Mouse (Mus musculus) forebrain, embryonic 11.5 days (tissue): ENCODE results near the gene Gm45837. TPM values are rescaled to one million over a fixed set of nuclear protein-coding genes. Genes with fewer than 3 reads are reported as not detected.
A peak's percentile ranks its signal among the peaks of the same experiment; 100 is the strongest.

Source experiments
- ATAC-seq: fragments of 200-750 bp; cut with Nextera tagmentation; replicated peaks from 2 replicates; pipeline ENCODE4 v1.8.0; 2017; ENCODE audit warnings: moderate TSS enrichment; ENCODE audit not compliant: low FRiP score
- DNase-seq: peaks from one replicate; pipeline ENCODE4 v3.0.0-alpha.2; 2017; ENCODE audit warnings: low spot score
- H3K27ac ChIP-seq: fragments of 300-500 bp; sonication (generic); 2 replicates; pipeline ENCODE4 v1.5.1; 2014; ENCODE audit warnings: low read depth, low read length
- H3K27me3 ChIP-seq: fragments of 300-500 bp; sonication (generic); 2 replicates; pipeline ENCODE4 v1.6.1; 2014; ENCODE audit warnings: mild to moderate bottlenecking, low read length, mixed read lengths; ENCODE audit not compliant: control insufficient read depth, insufficient read depth
- H3K36me3 ChIP-seq: fragments of 300-500 bp; sonication (generic); 2 replicates; pipeline ENCODE4 v1.6.1; 2014; ENCODE audit warnings: mild to moderate bottlenecking, low read length, moderate library complexity, mixed read lengths; ENCODE audit not compliant: control insufficient read depth, insufficient read depth
- H3K4me1 ChIP-seq: fragments of 300-500 bp; sonication (generic); replicated peaks from 2 replicates; pipeline ENCODE4 v1.6.1; 2014; ENCODE audit warnings: low read length, mixed read lengths; ENCODE audit not compliant: control insufficient read depth, insufficient read depth
- H3K4me2 ChIP-seq: fragments of 300-500 bp; sonication (generic); 2 replicates; pipeline ENCODE4 v1.6.1; 2014; ENCODE audit warnings: low read depth, mild to moderate bottlenecking, low read length, moderate library complexity, mixed read lengths; ENCODE audit not compliant: severe bottlenecking
- H3K4me3 ChIP-seq: fragments of 300-500 bp; sonication (generic); 2 replicates; pipeline ENCODE4 v1.5.1; 2014; ENCODE audit warnings: low read depth, low read length
- H3K9ac ChIP-seq: fragments of 300-500 bp; sonication (generic); 2 replicates; pipeline ENCODE4 v1.6.1; 2014; ENCODE audit warnings: low read length
- H3K9me3 ChIP-seq: fragments of 300-500 bp; sonication (generic); 2 replicates; pipeline ENCODE4 v1.6.1; 2016; ENCODE audit warnings: low read length, mixed read lengths; ENCODE audit not compliant: control insufficient read depth
- WGBS: fragments of 180-500 bp; shearing (Covaris S2); extraction: QIAGEN DNeasy Blood & Tissue Kit; methylation state at CpG from one replicate; pipeline ENCODE4 v1.1.7; 2014; 5-methylcytosine and 5-hydroxymethylcytosine counted together
- polyA plus RNA-seq: library from polyadenylated mRNA; unstranded; fragments of >200 nt; fragmentation: Nextera tagmentation; extraction: Ambion mirVana; gene quantifications from 2 replicates; pipeline ENCODE4 v1.2.1, GENCODE M21; 2014

The Gm45837 gene
- polyA plus RNA-seq, 1 experiment from 2014 or later, result not detected

DNA sequence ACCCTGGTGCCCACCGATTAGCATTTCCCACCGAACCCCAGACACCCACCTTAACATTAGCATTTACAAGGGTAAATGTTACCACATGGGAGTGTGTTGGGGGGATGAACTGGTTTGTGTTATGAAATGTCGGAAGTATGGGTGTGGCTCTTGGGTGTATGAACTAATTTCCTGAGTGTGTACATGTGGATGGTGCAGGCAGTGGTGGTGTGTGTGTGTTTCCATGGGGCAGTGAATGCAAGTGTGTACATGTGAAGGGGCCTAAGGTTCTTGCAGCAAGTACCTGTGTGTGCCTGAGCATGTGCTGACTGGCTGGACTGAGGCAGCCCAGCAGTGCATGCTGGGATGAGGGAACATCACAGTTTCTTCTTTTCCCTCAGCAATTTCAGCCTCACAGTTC lies 87.7 kb downstream of the Gm45837 start:
- no peaks in the 10 kb centered on the region for H3K36me3 ChIP-seq
- no peak overlapping the region for H3K4me3 ChIP-seq
- H3K9ac ChIP-seq, result no peak overlapping the region
- H3K27ac ChIP-seq, result no peak overlapping the region
- no peak for ATAC-seq
- WGBS, result 88% methylated on average over 3 of the region's 3 CpGs
- H3K4me1 ChIP-seq, result no peaks in the 10 kb centered on the region
- H3K9me3 ChIP-seq, result no peaks in the 10 kb centered on the region
- H3K27me3 ChIP-seq, result no peaks in the 10 kb centered on the region
- DNase-seq, result no peak
- H3K4me2 ChIP-seq, result no peak overlapping the region

DNA sequence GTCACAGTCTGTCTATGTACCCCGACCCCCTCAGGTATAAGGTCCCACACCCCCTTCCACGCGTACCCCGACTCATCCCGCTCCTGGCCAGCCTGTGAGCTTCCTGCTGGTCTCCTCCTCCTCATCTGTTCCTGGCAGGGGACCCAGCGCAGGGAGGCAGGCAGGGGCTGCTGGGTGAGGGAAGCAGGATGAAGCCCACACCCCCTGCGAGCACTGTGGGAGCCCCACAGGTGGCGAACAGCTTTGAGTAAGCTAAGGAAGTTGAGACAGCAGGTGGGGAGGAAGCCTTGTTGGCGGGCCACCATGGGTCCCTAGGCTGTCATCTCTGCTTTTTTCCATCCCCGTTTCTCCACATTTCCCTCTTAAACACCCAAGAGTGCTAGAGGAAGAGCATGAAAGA lies 88.6 kb downstream of the Gm45837 start:
- H3K4me3 ChIP-seq, result no peak overlapping the region
- DNase-seq (no peak), ATAC-seq (no peak)
- H3K4me2 ChIP-seq, result no peak overlapping the region
- H3K27me3 ChIP-seq, result peaks cover 8% of the 10 kb centered on the region
- H3K9ac ChIP-seq, result no peak overlapping the region
- H3K9me3 ChIP-seq, result no peaks in the 10 kb centered on the region
- H3K36me3 ChIP-seq, result no peaks in the 10 kb centered on the region
- WGBS, result 50% methylated on average over 10 of the region's 10 CpGs
- H3K4me1 ChIP-seq, result 0 out of 2 replicates have a peak, but pooled peaks cover 2% of the 10 kb centered on the region
- H3K27ac ChIP-seq, result no peak overlapping the region

DNA sequence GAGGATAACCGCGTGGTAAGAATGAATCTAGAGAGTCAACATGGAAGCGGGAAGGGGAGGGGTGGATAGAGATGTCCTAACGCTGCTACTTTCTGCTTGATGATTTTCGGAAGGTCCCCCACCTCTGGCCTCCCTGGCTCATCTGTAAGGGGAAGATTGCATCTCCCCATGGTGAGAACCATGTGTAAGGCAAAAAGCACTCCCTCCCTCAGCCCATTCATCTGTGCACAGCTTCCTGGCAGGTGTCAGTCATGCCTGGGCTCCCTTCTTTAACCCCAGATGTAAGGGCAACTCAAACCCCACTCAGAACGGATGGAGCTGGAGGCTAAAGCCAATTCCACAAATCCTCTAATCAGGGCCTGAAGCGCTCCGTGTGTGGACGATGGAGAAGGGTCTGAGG lies 89.0 kb downstream of the Gm45837 start:
- WGBS, result 69% methylated on average over 9 of the region's 9 CpGs
- Histone ChIP-seq H3K4me2 (no peak overlapping the region), H3K9ac (no peak overlapping the region), H3K4me3 (no peak overlapping the region), H3K27me3 (peaks cover 8% of the 10 kb centered on the region), H3K27ac (no peak overlapping the region), H3K4me1 (0 out of 2 replicates have a peak, but pooled peaks cover 2% of the 10 kb centered on the region), H3K36me3 (no peaks in the 10 kb centered on the region), H3K9me3 (no peaks in the 10 kb centered on the region)
- DNase-seq (no peak), ATAC-seq (no peak)

DNA sequence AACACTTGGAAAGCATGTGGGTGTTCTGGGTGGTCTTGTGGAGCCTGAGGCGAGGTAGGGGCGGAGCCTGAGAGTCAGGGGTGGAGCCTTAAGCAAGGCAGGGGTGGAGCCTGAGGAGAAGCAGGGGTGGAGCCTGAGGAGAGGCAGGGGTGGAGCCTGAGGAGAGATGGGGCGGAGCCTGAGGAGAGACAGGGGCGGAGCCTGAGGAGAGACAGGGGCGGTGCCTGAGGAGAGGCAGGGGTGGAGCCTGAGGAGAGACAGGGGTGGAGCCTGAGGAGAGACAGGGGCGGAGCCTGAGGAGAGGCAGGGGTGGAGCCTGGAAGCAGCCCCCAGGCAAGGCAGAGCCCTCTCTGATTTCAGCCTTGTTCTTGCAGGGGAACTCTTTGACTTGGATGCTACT lies 90.5 kb downstream of the Gm45837 start:
- ATAC-seq, result no peak
- no peaks in the 10 kb centered on the region for H3K36me3 ChIP-seq
- H3K9me3 ChIP-seq, result no peaks in the 10 kb centered on the region
- no peak overlapping the region for H3K4me2 ChIP-seq
- peaks cover 9% of the 10 kb centered on the region for H3K27me3 ChIP-seq
- no peak for DNase-seq
- 0 out of 2 replicates have a peak, but pooled peaks cover 2% of the 10 kb centered on the region for H3K4me1 ChIP-seq
- 86% methylated on average over 6 of the region's 6 CpGs for WGBS
- H3K9ac ChIP-seq, result no peak overlapping the region
- no peak overlapping the region for H3K4me3 ChIP-seq
- H3K27ac ChIP-seq, result no peak overlapping the region

DNA sequence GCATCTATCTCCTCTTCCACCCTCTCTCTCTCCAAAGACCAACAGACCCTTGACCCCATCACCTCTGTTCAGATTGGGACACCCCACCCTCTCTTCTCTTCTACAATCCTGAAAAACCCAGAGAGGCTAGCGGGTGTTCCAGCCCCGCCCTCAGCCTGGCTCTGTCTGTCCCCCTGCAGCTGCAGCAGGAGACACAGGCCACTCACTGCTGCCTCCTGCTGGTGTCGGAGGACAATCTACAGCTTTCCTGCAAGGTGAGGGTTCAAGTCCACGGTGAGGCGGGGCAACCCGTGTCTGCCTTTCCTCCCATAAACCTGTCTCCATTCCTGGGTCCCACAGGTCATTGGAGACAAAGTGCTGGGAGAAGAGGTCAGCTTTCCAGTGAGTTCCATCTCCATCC lies 91.0 kb downstream of the Gm45837 start:
- no peaks in the 10 kb centered on the region for H3K36me3 ChIP-seq
- ATAC-seq (no peak), DNase-seq (peak; percentile 62)
- 0 out of 2 replicates have a peak, but pooled peaks cover 2% of the 10 kb centered on the region for H3K4me1 ChIP-seq
- H3K27me3 ChIP-seq, result peaks cover 9% of the 10 kb centered on the region
- WGBS, result 73% methylated on average over 6 of the region's 6 CpGs
- no peak overlapping the region for H3K4me3 ChIP-seq
- no peak overlapping the region for H3K27ac ChIP-seq
- no peaks in the 10 kb centered on the region for H3K9me3 ChIP-seq
- H3K4me2 ChIP-seq, result no peak overlapping the region
- no peak overlapping the region for H3K9ac ChIP-seq

DNA sequence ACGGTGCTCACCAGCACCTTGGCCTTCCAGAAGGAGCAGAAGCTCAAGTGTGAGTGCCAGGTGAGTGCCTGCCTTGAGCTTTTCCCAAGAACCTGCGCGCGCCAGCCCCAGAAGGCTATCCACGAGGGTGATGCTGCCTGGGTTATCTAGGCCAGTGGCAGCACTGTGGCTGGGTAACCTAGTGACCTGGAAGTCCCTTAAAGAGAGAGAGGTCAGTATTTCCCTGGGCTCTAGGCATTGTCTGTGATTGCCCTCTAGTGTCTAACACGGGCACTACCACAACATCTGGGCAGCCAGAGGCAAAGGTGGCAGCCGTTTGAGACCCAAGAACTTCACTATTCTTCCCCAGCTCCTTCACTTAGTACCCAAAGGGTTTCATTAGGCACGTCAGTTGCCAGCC lies 92.7 kb downstream of the Gm45837 start:
- WGBS, result 24% methylated on average over 8 of the region's 8 CpGs
- no peak overlapping the region for H3K9ac ChIP-seq
- H3K4me1 ChIP-seq, result 0 out of 2 replicates have a peak, but pooled peaks cover 2% of the 10 kb centered on the region
- H3K36me3 ChIP-seq, result no peaks in the 10 kb centered on the region
- no peaks in the 10 kb centered on the region for H3K9me3 ChIP-seq
- H3K4me3 ChIP-seq, result no peak overlapping the region
- H3K27ac ChIP-seq, result no peak overlapping the region
- DNase-seq (peak; percentile 76), ATAC-seq (no peak)
- H3K4me2 ChIP-seq, result no peak overlapping the region
- peaks cover 9% of the 10 kb centered on the region for H3K27me3 ChIP-seq

DNA sequence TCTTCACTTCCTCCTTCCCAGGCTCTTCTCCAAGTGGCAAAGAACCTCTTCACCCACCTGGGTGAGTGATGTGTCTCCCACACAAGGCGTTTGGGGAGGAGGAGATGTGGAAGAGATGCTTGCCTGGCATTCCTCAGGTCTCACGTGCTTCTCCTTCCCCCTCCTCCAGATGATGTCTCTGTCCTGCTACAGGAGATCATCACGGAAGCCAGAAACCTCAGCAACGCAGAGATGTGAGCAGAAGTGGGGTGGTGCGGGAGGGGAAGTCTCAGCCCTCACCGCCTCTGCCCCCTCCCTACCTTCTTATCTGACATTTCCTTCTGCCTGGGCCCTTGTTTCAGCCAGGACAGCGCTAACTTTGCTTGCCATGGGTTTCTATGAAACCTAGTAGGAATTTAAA lies 93.1 kb downstream of the Gm45837 start:
- H3K9ac ChIP-seq, result no peak overlapping the region
- peaks cover 9% of the 10 kb centered on the region for H3K27me3 ChIP-seq
- 43% methylated on average over 7 of the region's 7 CpGs for WGBS
- no peak overlapping the region for H3K4me3 ChIP-seq
- 0 out of 2 replicates have a peak, but pooled peaks cover 2% of the 10 kb centered on the region for H3K4me1 ChIP-seq
- H3K27ac ChIP-seq, result no peak overlapping the region
- H3K36me3 ChIP-seq, result no peaks in the 10 kb centered on the region
- no peaks in the 10 kb centered on the region for H3K9me3 ChIP-seq
- H3K4me2 ChIP-seq, result no peak overlapping the region
- DNase-seq (no peak), ATAC-seq (no peak)

DNA sequence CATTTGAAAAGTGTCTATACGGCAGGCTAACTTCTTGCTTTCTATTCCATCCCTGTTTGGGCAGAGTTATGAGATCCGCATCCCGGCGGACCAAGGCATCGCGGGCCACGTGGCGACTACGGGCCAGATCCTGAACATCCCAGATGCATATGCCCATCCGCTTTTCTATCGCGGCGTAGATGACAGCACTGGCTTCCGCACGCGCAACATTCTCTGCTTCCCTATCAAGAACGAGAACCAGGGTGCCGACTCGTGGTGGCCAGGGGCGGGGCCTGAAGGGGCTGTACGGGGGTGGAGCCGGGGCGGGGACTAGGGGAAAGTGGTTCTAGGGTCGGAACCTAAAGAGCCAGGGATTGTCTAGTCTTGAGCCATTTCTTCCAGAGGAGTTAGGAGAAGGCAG lies 93.8 kb downstream of the Gm45837 start:
- Histone ChIP-seq H3K9ac (peak overlapping the region; percentile 29; the same call in 1 of the 2 replicates), H3K4me2 (peak overlapping the region; percentile 54), H3K4me3 (peak overlapping the region; percentile 21), H3K27ac (no peak overlapping the region), H3K4me1 (0 out of 2 replicates have a peak, but pooled peaks cover 2% of the 10 kb centered on the region), H3K36me3 (no peaks in the 10 kb centered on the region), H3K9me3 (no peaks in the 10 kb centered on the region), H3K27me3 (peaks cover 9% of the 10 kb centered on the region)
- DNase-seq, result peak; percentile 77
- ATAC-seq, result 0 out of 2 replicates have a peak, but pooled peaks have one; percentile 52
- WGBS, result 5% methylated on average over 24 of the region's 24 CpGs

DNA sequence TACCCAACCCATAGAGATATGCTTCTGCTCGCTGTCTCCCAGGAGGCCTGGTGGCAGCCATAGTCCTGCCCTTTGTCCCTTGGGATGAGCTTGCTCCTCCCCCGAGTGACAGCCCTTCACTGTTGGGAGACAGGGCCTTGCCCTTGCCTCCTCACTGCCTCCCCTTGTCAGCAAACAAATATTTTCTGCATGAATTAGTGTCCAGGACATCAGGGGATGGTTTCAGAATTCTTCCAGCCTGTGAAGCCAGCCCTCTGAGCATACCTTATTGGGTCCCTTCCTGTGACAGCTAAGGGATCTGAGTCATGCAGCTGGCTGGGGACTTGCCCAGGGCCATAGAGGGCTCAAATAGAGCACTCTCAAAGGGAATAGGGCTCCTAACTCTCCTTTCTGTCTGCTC lies 98.5 kb downstream of the Gm45837 start:
- H3K9ac ChIP-seq, result no peak overlapping the region
- H3K27me3 ChIP-seq, result peaks cover 2% of the 10 kb centered on the region
- H3K36me3 ChIP-seq, result no peaks in the 10 kb centered on the region
- no peak overlapping the region for H3K27ac ChIP-seq
- H3K4me3 ChIP-seq, result no peak overlapping the region
- 0 out of 2 replicates have a peak, but pooled peaks cover under 1% of the 10 kb centered on the region for H3K4me1 ChIP-seq
- no peaks in the 10 kb centered on the region for H3K9me3 ChIP-seq
- no peak for ATAC-seq
- WGBS, result 63% methylated on average over 2 of the region's 2 CpGs
- no peak for DNase-seq
- H3K4me2 ChIP-seq, result no peak overlapping the region
